Mouse (Mus musculus) bone marrow, adult 2 months (tissue): ENCODE results near the gene Mrps34. TPM values are rescaled to one million over a fixed set of nuclear protein-coding genes. Genes with fewer than 3 reads are reported as not detected.
"Not testable (repeated sequence)": the region's sequence is repeated elsewhere in the genome, so short reads cannot be mapped to it uniquely, and the experiment has no call there.

Experiments
- H3K27ac ChIP-seq: fragments of 200-500 bp; 2 replicates; pipeline ENCODE4 v1.5.1; 2012; ENCODE audit warnings: low read depth, mild to moderate bottlenecking, control low read depth, inconsistent platforms, low read length; ENCODE audit not compliant: control insufficient read depth, poor library complexity, insufficient read depth
- H3K4me1 ChIP-seq: fragments of 200-500 bp; 2 replicates; pipeline ENCODE4 v1.6.1; 2011; ENCODE audit warnings: low read length; ENCODE audit not compliant: control insufficient read depth, insufficient read depth
- H3K4me3 ChIP-seq: fragments of 200-500 bp; replicated peaks from 2 replicates; pipeline ENCODE3; 2011; ENCODE audit warnings: mild to moderate bottlenecking, low read depth, low read length, control low read depth; ENCODE audit not compliant: control insufficient read depth
- CTCF ChIP-seq: fragments of 200-500 bp; IDR thresholded peaks from 2 replicates; pipeline ENCODE4 v1.5.1; 2011; ENCODE audit warnings: low read length, control low read depth; ENCODE audit not compliant: control insufficient read depth, insufficient read depth
- POLR2A ChIP-seq: fragments of 200-500 bp; IDR thresholded peaks from 2 replicates; pipeline ENCODE4 v1.6.1; 2011; ENCODE audit warnings: low read depth, mild to moderate bottlenecking, control low read depth, low read length, borderline replicate concordance; ENCODE audit not compliant: control insufficient read depth
- WGBS: fragments of 180-500 bp; shearing (Covaris S2); methylation state at CpG from one replicate; pipeline ENCODE4 v1.1.7; 2018; 5-methylcytosine and 5-hydroxymethylcytosine counted together
- polyA plus RNA-seq: library from polyadenylated mRNA; stranded (reverse); fragments of >200 nt; gene quantifications from 2 replicates; pipeline ENCODE4 v1.2.4, GENCODE M21; 2011; ENCODE audit warnings: low replicate concordance; ENCODE audit not compliant: missing spikeins, insufficient read depth, insufficient read length

Gene Mrps34
- polyA plus RNA-seq, 1 experiment, result 43.9 TPM

- no peak overlapping the region for H3K27ac ChIP-seq
- H3K4me1 ChIP-seq, result no peaks in the 10 kb centered on the region; the same call in 1 of the 2 replicates
- TF ChIP-seq CTCF (no peak), POLR2A (no peak)
- H3K4me3 ChIP-seq, result no peak overlapping the region
- 83% methylated on average over 4 of the region's 4 CpGs for WGBS
Observed at GRCm38 (mm10) chr17:24933163-24933562, 38.2 kb downstream of the Mrps34 start.

DNA sequence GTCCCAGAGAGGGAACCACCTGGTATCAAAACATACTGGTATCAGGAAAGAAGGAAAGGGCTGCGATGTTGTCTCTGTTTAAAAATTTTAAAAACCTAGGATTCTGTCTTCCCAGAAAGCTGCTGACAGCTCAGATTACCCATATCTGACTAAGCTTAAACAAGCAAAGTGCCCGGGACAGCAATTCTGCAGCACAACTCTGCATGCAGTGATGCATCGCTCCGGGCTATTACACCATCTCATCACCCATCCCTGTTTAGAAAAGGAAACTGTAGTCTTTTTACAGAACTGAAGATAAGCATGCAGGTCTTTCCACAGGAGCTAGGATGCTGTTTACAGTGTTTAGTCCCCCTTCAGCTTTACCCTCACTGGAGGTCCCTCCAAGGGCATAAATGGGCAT lies 40.0 kb downstream of the Mrps34 start:
- no peak for TF ChIP-seq CTCF
- no peak for TF ChIP-seq POLR2A
- Histone ChIP-seq H3K4me1 (no peaks in the 10 kb centered on the region; the same call in 1 of the 2 replicates), H3K4me3 (no peak overlapping the region), H3K27ac (no peak overlapping the region)
- 68% methylated on average over 4 of the region's 4 CpGs for WGBS

DNA sequence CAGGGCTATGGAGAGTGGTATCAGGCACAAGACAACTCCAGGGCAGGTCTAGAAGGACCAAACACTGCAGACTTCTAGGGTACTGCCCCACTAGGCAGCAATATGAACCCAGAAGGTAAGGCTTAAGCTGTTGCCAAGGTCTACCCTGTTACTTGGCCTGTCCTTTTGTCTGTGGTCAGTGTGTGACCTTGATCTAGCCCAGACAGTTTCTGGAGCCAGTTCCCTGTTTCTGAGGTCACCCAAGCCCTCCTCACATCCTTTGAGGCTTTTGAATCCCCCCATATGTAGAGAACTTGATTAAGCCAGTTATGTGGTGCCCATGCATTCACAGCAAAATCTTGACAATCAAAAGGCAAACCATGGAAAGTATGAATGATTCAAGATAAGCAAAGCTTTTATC lies 40.8 kb downstream of the Mrps34 start:
- H3K4me1 ChIP-seq, result no peaks in the 10 kb centered on the region; the same call in 1 of the 2 replicates
- H3K4me3 ChIP-seq, result peak overlapping the region; percentile 43
- no peak overlapping the region for H3K27ac ChIP-seq
- TF ChIP-seq CTCF, result no peak
- no peak for TF ChIP-seq POLR2A

- TF ChIP-seq CTCF (peak; percentile 21; the same call in 1 of the 2 replicates), POLR2A (peak; percentile 87; the same call in 1 of the 2 replicates)
- H3K4me1 ChIP-seq, result no peaks in the 10 kb centered on the region; the same call in 1 of the 2 replicates
- H3K27ac ChIP-seq, result peak within 1 kb of the TSS; percentile 63
- peak within 1 kb of the TSS; percentile 91 for H3K4me3 ChIP-seq
- WGBS, result under 1% methylated on average over 78 of the region's 78 CpGs
Observed at GRCm38 (mm10) chr17:24936259-24937237, 41.6 kb downstream of the Mrps34 start, which contains the start of gene Mapk8ip3. Gene Mapk8ip3, minus strand, starts transcription at chr17:24936977.

DNA sequence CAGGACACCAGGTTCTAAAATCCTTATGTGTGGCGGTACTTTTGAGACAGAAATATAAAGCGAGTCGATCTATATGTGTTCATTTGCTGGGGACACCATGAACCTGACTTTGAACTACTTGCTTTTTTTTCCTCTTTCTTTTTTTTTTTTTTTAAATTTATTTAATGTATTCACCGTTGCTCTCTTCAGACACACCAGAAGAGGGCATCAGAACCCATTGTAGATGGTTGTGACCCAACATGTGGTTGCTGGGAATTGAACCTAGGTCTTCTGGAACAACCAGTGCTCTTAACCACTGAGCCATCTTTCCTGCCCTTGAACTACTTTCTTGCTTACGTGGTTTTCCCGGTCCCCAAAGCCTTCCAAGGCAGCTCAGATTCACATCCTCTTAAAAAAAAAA lies 42.4 kb downstream of the Mrps34 start:
- Histone ChIP-seq H3K4me1 (no peaks in the 10 kb centered on the region; the same call in 1 of the 2 replicates), H3K27ac (peak overlapping the region; percentile 63), H3K4me3 (peak overlapping the region; percentile 91)
- TF ChIP-seq POLR2A, result no peak
- TF ChIP-seq CTCF, result no peak
- 36% methylated on average over 6 of the region's 6 CpGs for WGBS

GRCm38 (mm10) chr17:24942453-24942852 lies 47.5 kb downstream of the Mrps34 start:
- H3K4me1 ChIP-seq, H3K4me3 ChIP-seq, H3K27ac ChIP-seq: not testable (repeated sequence)
- 5% methylated on average over 2 of the region's 2 CpGs for WGBS
- TF ChIP-seq CTCF, result peak; percentile 61

DNA sequence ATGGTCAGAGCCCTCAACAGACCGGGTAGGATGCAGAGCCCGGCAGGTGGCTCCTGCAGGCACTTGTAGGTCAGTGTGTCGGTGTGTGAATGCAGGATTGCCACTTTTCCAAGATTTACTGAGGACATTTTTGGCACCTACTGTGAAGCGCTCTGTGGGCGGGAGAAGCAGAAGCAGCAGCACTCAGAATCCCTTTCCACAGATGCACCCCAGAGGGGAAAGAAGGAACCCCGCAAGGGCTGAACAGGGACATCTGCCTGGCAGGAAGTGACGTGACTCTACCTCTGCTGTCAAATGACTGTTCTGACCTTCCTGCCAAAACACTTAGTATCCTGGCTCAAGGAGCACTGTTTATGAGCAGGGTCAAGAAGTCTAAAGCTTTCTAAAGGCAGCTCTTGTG lies 48.1 kb downstream of the Mrps34 start:
- WGBS, result 89% methylated on average over 7 of the region's 7 CpGs
- H3K4me3 ChIP-seq, result no peak overlapping the region
- TF ChIP-seq CTCF, result no peak
- TF ChIP-seq POLR2A, result no peak
- H3K27ac ChIP-seq, result no peak overlapping the region; the same call in 1 of the 2 replicates
- no peaks in the 10 kb centered on the region for H3K4me1 ChIP-seq

- not testable (repeated sequence) for H3K4me3 ChIP-seq, H3K27ac ChIP-seq, H3K4me1 ChIP-seq
- WGBS, result 85% methylated on average over 1 of the region's 1 CpGs
Observed at GRCm38 (mm10) chr17:24943589-24943988, 48.7 kb downstream of the Mrps34 start.

Other genes starting within 250 kb of the Mrps34 start
- gene Slc9a3r2, start 244.8 kb upstream of the Mrps34 start, polyA plus RNA-seq, result 5.2 and 5.9 TPM in 2 replicates
- not detected in 2 replicates for gene Npw, start 236.7 kb upstream of the Mrps34 start, polyA plus RNA-seq
- 19.6 and 29.3 TPM in 2 replicates for gene Zfp598, start 225.4 kb upstream of the Mrps34 start, polyA plus RNA-seq
- not detected in 2 replicates for gene Syngr3, start 205.2 kb upstream of the Mrps34 start, polyA plus RNA-seq
- 19.3 and 42.9 TPM in 2 replicates for gene Gfer, start 199.0 kb upstream of the Mrps34 start, polyA plus RNA-seq
- gene Noxo1, start 198.9 kb upstream of the Mrps34 start, polyA plus RNA-seq, result 2.1 and 2.5 TPM in 2 replicates
- 19.4 and 28.1 TPM in 2 replicates for gene Tbl3, start 187.5 kb upstream of the Mrps34 start, polyA plus RNA-seq
- not detected in 2 replicates for gene Rnf151, start 177.1 kb upstream of the Mrps34 start, polyA plus RNA-seq
- 828 and 1,146 TPM in 2 replicates for gene Rps2, start 177.0 kb upstream of the Mrps34 start, polyA plus RNA-seq
- gene Ndufb10, start 170.6 kb upstream of the Mrps34 start, polyA plus RNA-seq, result 150 and 172 TPM in 2 replicates
- 2.5 TPM in 1 of 2 replicates, not detected in the other for gene Rpl3l, start 167.3 kb upstream of the Mrps34 start, polyA plus RNA-seq
- gene Msrb1, start 158.5 kb upstream of the Mrps34 start, polyA plus RNA-seq, result 106 and 309 TPM in 2 replicates
- gene Hs3st6, start 142.1 kb upstream of the Mrps34 start, polyA plus RNA-seq, result 2.2 TPM in 1 of 2 replicates, not detected in the other
- 0.77 TPM in 1 of 2 replicates, not detected in the other for gene Meiob, start 90.8 kb upstream of the Mrps34 start, polyA plus RNA-seq
- gene Hagh, start 55.0 kb upstream of the Mrps34 start, polyA plus RNA-seq, result 92.4 and 146 TPM in 2 replicates
- gene Fahd1, start 44.8 kb upstream of the Mrps34 start, polyA plus RNA-seq, result 51.5 and 67.1 TPM in 2 replicates
- gene Igfals, start 29.1 kb upstream of the Mrps34 start, polyA plus RNA-seq, result not detected in 2 replicates
- 34.2 and 45.6 TPM in 2 replicates for gene Nubp2, start 8.8 kb upstream of the Mrps34 start, polyA plus RNA-seq
- 37.8 and 47.2 TPM in 2 replicates for gene Spsb3, start 8.5 kb upstream of the Mrps34 start, polyA plus RNA-seq
- gene Eme2, start within 50 bp of the Mrps34 start, polyA plus RNA-seq, result 8.2 and 35.6 TPM in 2 replicates
- 51.7 and 64.3 TPM in 2 replicates for gene Nme3, start 1.4 kb downstream of the Mrps34 start, polyA plus RNA-seq
- gene Mapk8ip3, start 41.9 kb downstream of the Mrps34 start, polyA plus RNA-seq, result 51.0 and 96.3 TPM in 2 replicates
- 12.2 and 31.5 TPM in 2 replicates for gene Jpt2, start 65.6 kb downstream of the Mrps34 start, polyA plus RNA-seq
- 9.1 and 15.8 TPM in 2 replicates for gene Cramp1l, start 120.7 kb downstream of the Mrps34 start, polyA plus RNA-seq
- gene Ift140, start 121.0 kb downstream of the Mrps34 start, polyA plus RNA-seq, result 65.1 and 72.5 TPM in 2 replicates
- gene Tmem204, start 188.5 kb downstream of the Mrps34 start, polyA plus RNA-seq, result 2.5 and 4.6 TPM in 2 replicates
- 19.5 and 30.4 TPM in 2 replicates for gene Telo2, start 220.9 kb downstream of the Mrps34 start, polyA plus RNA-seq
- gene Ptx4, start 225.6 kb downstream of the Mrps34 start, polyA plus RNA-seq, result 1.4 TPM in 1 of 2 replicates, not detected in the other
- 17.0 and 21.9 TPM in 2 replicates for gene Clcn7, start 238.3 kb downstream of the Mrps34 start, polyA plus RNA-seq